Mouse (Mus musculus): ENCODE data around the gene Fyco1.

Gene Fyco1

GRCm38 (mm10) chr9:123740799-123741198, 110.9 kb downstream of the Fyco1 start:
- DNase-seq (ENCODE audit: low spot score in 2 of 2), result no peak
